9 mouse cellular contexts compared by ENCODE assay signal in the genomic region with DNA sequence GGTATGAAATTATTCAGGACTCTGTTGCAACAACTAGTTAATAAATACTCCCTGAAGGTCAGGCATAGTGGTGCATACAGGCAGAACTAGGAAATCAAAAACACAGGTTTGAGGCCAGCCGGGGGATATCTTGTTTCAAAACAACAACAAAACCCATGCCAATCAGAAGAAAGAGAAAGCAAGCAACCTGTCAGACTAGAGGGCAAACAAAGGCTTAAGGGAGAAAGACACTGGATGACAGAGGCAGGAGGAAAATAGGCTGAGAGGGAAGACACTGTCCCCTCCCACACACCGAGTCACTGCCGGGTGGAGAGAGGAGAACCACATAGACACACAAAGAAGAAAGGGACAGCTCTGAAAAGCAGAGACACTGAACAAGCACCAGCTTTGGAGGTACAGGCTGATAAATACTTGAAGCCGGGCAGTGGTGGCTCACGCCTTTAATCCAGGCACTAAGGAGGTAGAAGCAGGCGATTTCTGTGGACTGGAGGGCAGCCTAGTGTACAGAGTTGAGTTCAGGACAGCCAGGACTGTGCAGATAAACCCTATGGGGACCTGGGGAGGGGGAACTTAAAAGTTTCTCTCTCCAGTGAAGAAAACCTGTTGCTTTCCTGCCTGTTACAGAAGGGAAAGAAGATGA. TPM values are rescaled to one million over a fixed set of nuclear protein-coding genes. Genes with fewer than 3 reads are reported as not detected.
DNase-seq lines count a peak whose midpoint lies in the region; ATAC-seq and TF ChIP-seq lines count a peak whose summit lies in the region.
"Had no signal": no experiment of that assay in that cellular context is flagged by ENCODE, and none has a peak within 500 bp of the region (broad histone marks: within the 10 kb centered on the region; RNA-seq: fewer than 3 reads in every experiment).

No protein-coding gene starts in this region.

- H3K9ac ChIP-seq in MEL (ENCODE audit: control insufficient read depth, low read depth, low read length, poor library complexity, severe bottlenecking), result peak overlapping the region; percentile 75
- H3K9ac ChIP-seq in hindbrain, embryonic 11.5 days (ENCODE audit: low read depth, low read length), result no peak overlapping the region
- peak overlapping the region; percentile 69 for H3K9ac ChIP-seq in liver, postnatal 0 days (replicated peaks)

- intact Hi-C loops in heart, postnatal 10 days (cut with DNase I), result no loop called here

- no peak overlapping the region for H3K27ac ChIP-seq in MEL (ENCODE audit: control insufficient read depth, low read depth, low read length)
- H3K27ac ChIP-seq in hindbrain, embryonic 11.5 days (ENCODE audit: low read depth, low read length), result no peak overlapping the region
- H3K27ac ChIP-seq in liver, postnatal 0 days (ENCODE audit: low read depth), result peak overlapping the region; percentile 88

- peaks cover 0 to 5% of the 10 kb centered on the region in 2 experiments; a peak in 1 of 4 replicates for H3K4me1 ChIP-seq in MEL (ENCODE audit: control insufficient read depth in 1 of 2, insufficient read depth in 2 of 2, low read length in 2 of 2)
- peaks cover 23% of the 10 kb centered on the region for H3K4me1 ChIP-seq in hindbrain, embryonic 11.5 days (replicated peaks; ENCODE audit: control insufficient read depth, insufficient read depth, low read length)
- H3K4me1 ChIP-seq in liver, postnatal 0 days (ENCODE audit: insufficient read depth), result peaks cover 39% of the 10 kb centered on the region

- peak overlapping the region; percentile 86 for H3K4me2 ChIP-seq in hindbrain, embryonic 11.5 days (replicated peaks; ENCODE audit: low read depth, low read length)
- peak overlapping the region; percentile 89 for H3K4me2 ChIP-seq in liver, postnatal 0 days (ENCODE audit: low read depth, low read length)

- TF ChIP-seq EP300 in MEL (IDR thresholded peaks at IDR 0.05; ENCODE audit: low read depth in 1 of 2, low read length in 2 of 2), result no peak
- TF ChIP-seq EP300 in liver, postnatal 0 days (IDR thresholded peaks at IDR 0.05; ENCODE audit: low read depth), result peak; percentile 31; the same call in 1 of the 2 replicates

- H3K36me3 ChIP-seq in MEL (ENCODE audit: control insufficient read depth in 1 of 2, insufficient read depth in 2 of 2, low read length in 2 of 2), result no peaks in the 10 kb centered on the region
- peaks cover 13% of the 10 kb centered on the region for H3K36me3 ChIP-seq in hindbrain, embryonic 11.5 days (ENCODE audit: control insufficient read depth, insufficient read depth, low read length)
- peaks cover 36% of the 10 kb centered on the region for H3K36me3 ChIP-seq in liver, postnatal 0 days (replicated peaks; ENCODE audit: insufficient read depth, low read length)

- no peak for TF ChIP-seq RAD21 in MEL (IDR thresholded peaks at IDR 0.05; ENCODE audit: low read depth, low read length)

- TF ChIP-seq CTCF in MEL (IDR thresholded peaks at IDR 0.05 in 2 of 3, conservative IDR thresholded peaks at IDR 0.05 in 1 of 3; ENCODE audit: control insufficient read depth in 1 of 3, insufficient read depth in 1 of 3, low read depth in 2 of 3, low read length in 3 of 3, poor library complexity in 1 of 3, severe bottlenecking in 1 of 3), result no peak
- no peak for TF ChIP-seq CTCF in liver, postnatal 0 days (IDR thresholded peaks at IDR 0.05; ENCODE audit: low read depth)

- H3K4me3 ChIP-seq in MEL (ENCODE audit: control insufficient read depth in 1 of 2, insufficient read depth in 1 of 2, low read depth in 2 of 2, low read length in 2 of 2), result peak overlapping the region in 1 of 2 experiments; percentile 69; a peak in 2 of 4 replicates
- H3K4me3 ChIP-seq in hindbrain, embryonic 11.5 days (ENCODE audit: low read depth, low read length), result peak overlapping the region; percentile 65
- peak overlapping the region; percentile 84 for H3K4me3 ChIP-seq in liver, postnatal 0 days (ENCODE audit: low read depth, low read length)

- DNase-seq in heart, adult 11 months, result peak; percentile 93
- no peak for DNase-seq in heart, postnatal 10 days
- no peak for DNase-seq in MEL (ENCODE audit: low read depth, low spot score)
- DNase-seq in hindbrain, embryonic 11.5 days (ENCODE audit: low spot score), result no peak
- DNase-seq in liver, postnatal 0 days, result no peak
- DNase-seq in right cerebral cortex, postnatal 25 days, result no peak
- no peak for DNase-seq in gastrocnemius, postnatal 10 days

- H3K27me3 ChIP-seq in MEL (ENCODE audit: control insufficient read depth in 1 of 2, insufficient read depth in 2 of 2, low read length in 2 of 2), result no peaks in the 10 kb centered on the region
- H3K27me3 ChIP-seq in hindbrain, embryonic 11.5 days (ENCODE audit: control insufficient read depth, insufficient read depth, low read length), result no peaks in the 10 kb centered on the region
- H3K27me3 ChIP-seq in liver, postnatal 0 days (ENCODE audit: insufficient read depth, low read length), result no peaks in the 10 kb centered on the region

- WGBS in hindbrain, embryonic 11.5 days, result 84% methylated on average over 6 of the region's 6 CpGs
- WGBS in liver, postnatal 0 days (ENCODE audit: insufficient replicate concordance), result 66% methylated on average over 6 of the region's 6 CpGs

- TF ChIP-seq POLR2A in MEL (IDR thresholded peaks at IDR 0.05; ENCODE audit: control insufficient read depth in 1 of 2, insufficient read depth in 1 of 2, low read depth in 1 of 2, low read length in 2 of 2, poor library complexity in 1 of 2), result no peak

- no peaks in the 10 kb centered on the region for H3K9me3 ChIP-seq in MEL (replicated peaks; ENCODE audit: insufficient read depth, low read length)
- H3K9me3 ChIP-seq in hindbrain, embryonic 11.5 days (ENCODE audit: control insufficient read depth, low read length), result no peaks in the 10 kb centered on the region
- no peaks in the 10 kb centered on the region for H3K9me3 ChIP-seq in liver, postnatal 0 days (ENCODE audit: low read length)

- no peak for ATAC-seq in hindbrain, embryonic 11.5 days (ENCODE audit: low FRiP score)
- ATAC-seq in liver, postnatal 0 days, result peak; percentile 6; the same call in 1 of the 2 replicates
- ATAC-seq in megakaryocyte-erythroid progenitor cell, adult 5-6 weeks (replicated peaks; ENCODE audit: low FRiP score, low TSS enrichment, poor library complexity, severe bottlenecking), result no peak

- peaks cover 37% of the 10 kb centered on the region for H3K79me2 ChIP-seq in MEL (ENCODE audit: control insufficient read depth, insufficient read depth, low read length, poor library complexity)

RNA-seq across cellular contexts. Expression of a gene that starts 1.3 kb away (rescaled TPM):
- 100 to 1,000 TPM; 698 to 700 TPM for total RNA-seq in heart, postnatal 10 days (2021)
- total RNA-seq in MEL (2012; rRNA removed), result 3,210 and 3,724 TPM in 2 replicates
- polyA plus RNA-seq in MEL (2012; ENCODE audit: insufficient read depth in 1 of 2, insufficient read length in 2 of 2, low read depth in 1 of 2, low replicate concordance in 2 of 2, missing spikeins in 1 of 2), result 1,000 to 10,000 TPM in 1 of 2 experiments, not detected in 1; 3,544 TPM
- 904 and 927 TPM in 2 replicates for polyA plus RNA-seq in hindbrain, embryonic 11.5 days (2014; fragmentation: Nextera tagmentation; extraction: Ambion mirVana)
- 494 and 510 TPM in 2 replicates for polyA plus RNA-seq in liver, postnatal 0 days (2015; fragmentation: Nextera tagmentation; extraction: Ambion mirVana)
- total RNA-seq in megakaryocyte-erythroid progenitor cell, adult 5-6 weeks (2014; fragmentation: Nextera tagmentation), result 2,679 and 3,223 TPM in 2 replicates
- 1,594 and 2,062 TPM in 2 replicates for total RNA-seq in megakaryocyte-erythroid progenitor cell, adult 5-6 weeks (2017)
- 100 to 1,000 TPM; 793 to 822 TPM for total RNA-seq in gastrocnemius, postnatal 10 days (2021)

RNA-seq across cellular contexts. Expression of a gene that starts 3.8 kb away (rescaled TPM):
- total RNA-seq in heart, postnatal 10 days (2021), result 10 to 100 TPM; 17.4 to 20.1 TPM
- total RNA-seq in MEL (2012; rRNA removed), result 18.3 and 21.0 TPM in 2 replicates
- polyA plus RNA-seq in MEL (2012; ENCODE audit: insufficient read depth in 1 of 2, insufficient read length in 2 of 2, low read depth in 1 of 2, low replicate concordance in 2 of 2, missing spikeins in 1 of 2), result 10 to 100 TPM in 1 of 2 experiments, not detected in 1; 40.2 TPM
- 13.6 and 17.6 TPM in 2 replicates for polyA plus RNA-seq in hindbrain, embryonic 11.5 days (2014; fragmentation: Nextera tagmentation; extraction: Ambion mirVana)
- 15.5 and 17.3 TPM in 2 replicates for polyA plus RNA-seq in liver, postnatal 0 days (2015; fragmentation: Nextera tagmentation; extraction: Ambion mirVana)
- 16.3 and 19.8 TPM in 2 replicates for total RNA-seq in megakaryocyte-erythroid progenitor cell, adult 5-6 weeks (2014; fragmentation: Nextera tagmentation)
- 7.5 and 7.8 TPM in 2 replicates for total RNA-seq in megakaryocyte-erythroid progenitor cell, adult 5-6 weeks (2017)
- total RNA-seq in gastrocnemius, postnatal 10 days (2021), result 10 to 100 TPM; 11.8 to 13.8 TPM

RNA-seq across cellular contexts. Expression of a gene that starts 7.0 kb away (rescaled TPM):
- under 1 TPM; 0.10 to 0.12 TPM for total RNA-seq in heart, postnatal 10 days (2021)
- 0.95 and 1.0 TPM in 2 replicates for total RNA-seq in MEL (2012; rRNA removed)
- under 1 TPM in 1 of 2 experiments, not detected in 1; 0.43 TPM for polyA plus RNA-seq in MEL (2012; ENCODE audit: insufficient read depth in 1 of 2, insufficient read length in 2 of 2, low read depth in 1 of 2, low replicate concordance in 2 of 2, missing spikeins in 1 of 2)
- 0.80 TPM in 2 replicates for polyA plus RNA-seq in hindbrain, embryonic 11.5 days (2014; fragmentation: Nextera tagmentation; extraction: Ambion mirVana)
- 0.13 TPM in 1 of 2 replicates, not detected in the other for polyA plus RNA-seq in liver, postnatal 0 days (2015; fragmentation: Nextera tagmentation; extraction: Ambion mirVana)
- 1.1 and 2.1 TPM in 2 replicates for total RNA-seq in megakaryocyte-erythroid progenitor cell, adult 5-6 weeks (2014; fragmentation: Nextera tagmentation)
- total RNA-seq in megakaryocyte-erythroid progenitor cell, adult 5-6 weeks (2017), result 0.61 and 2.9 TPM in 2 replicates
- under 1 TPM; 0.12 to 0.45 TPM for total RNA-seq in gastrocnemius, postnatal 10 days (2021)

RNA-seq across cellular contexts. Expression of a gene that starts 9.1 kb away (rescaled TPM):
- total RNA-seq in heart, postnatal 10 days (2021), result 10 to 100 TPM; 22.7 to 29.8 TPM
- 21.1 and 24.4 TPM in 2 replicates for total RNA-seq in MEL (2012; rRNA removed)
- polyA plus RNA-seq in MEL (2012; ENCODE audit: insufficient read depth in 1 of 2, insufficient read length in 2 of 2, low read depth in 1 of 2, low replicate concordance in 2 of 2, missing spikeins in 1 of 2), result 10 to 100 TPM in 1 of 2 experiments, not detected in 1; 22.5 TPM
- polyA plus RNA-seq in hindbrain, embryonic 11.5 days (2014; fragmentation: Nextera tagmentation; extraction: Ambion mirVana), result 2.2 and 2.8 TPM in 2 replicates
- polyA plus RNA-seq in liver, postnatal 0 days (2015; fragmentation: Nextera tagmentation; extraction: Ambion mirVana), result 3.6 and 5.2 TPM in 2 replicates
- 7.1 and 9.1 TPM in 2 replicates for total RNA-seq in megakaryocyte-erythroid progenitor cell, adult 5-6 weeks (2014; fragmentation: Nextera tagmentation)
- total RNA-seq in megakaryocyte-erythroid progenitor cell, adult 5-6 weeks (2017), result 5.6 and 6.2 TPM in 2 replicates
- 10 to 100 TPM; 35.9 to 37.9 TPM for total RNA-seq in gastrocnemius, postnatal 10 days (2021)

RNA-seq across cellular contexts. Expression of a gene that starts 11.6 kb away (rescaled TPM):
- not detected for total RNA-seq in heart, postnatal 10 days (2021)
- total RNA-seq in MEL (2012; rRNA removed), result not detected in 2 replicates
- polyA plus RNA-seq in MEL (2012; ENCODE audit: insufficient read depth in 1 of 2, insufficient read length in 2 of 2, low read depth in 1 of 2, low replicate concordance in 2 of 2, missing spikeins in 1 of 2), result under 1 TPM in 1 of 2 experiments, not detected in 1; 0.38 TPM
- not detected in 2 replicates for polyA plus RNA-seq in hindbrain, embryonic 11.5 days (2014; fragmentation: Nextera tagmentation; extraction: Ambion mirVana)
- polyA plus RNA-seq in liver, postnatal 0 days (2015; fragmentation: Nextera tagmentation; extraction: Ambion mirVana), result not detected in 2 replicates
- not detected in 2 replicates for total RNA-seq in megakaryocyte-erythroid progenitor cell, adult 5-6 weeks (2014; fragmentation: Nextera tagmentation)
- total RNA-seq in megakaryocyte-erythroid progenitor cell, adult 5-6 weeks (2017), result not detected in 2 replicates
- total RNA-seq in gastrocnemius, postnatal 10 days (2021), result not detected
- total RNA-seq: common myeloid progenitor, adult 5-6 weeks had no signal
